Mouse (Mus musculus) forebrain, embryonic 13.5 days (tissue): ENCODE data around the gene 6030408B16Rik. TPM values are rescaled to one million over a fixed set of nuclear protein-coding genes. Genes with fewer than 3 reads are reported as not detected.

ENCODE experiments used
- ATAC-seq: fragments of 200-750 bp; cut with Nextera tagmentation; 2 replicates; pipeline ENCODE4 v1.8.0; 2017
- H3K27ac ChIP-seq: fragments of 300-500 bp; sonication (generic); 2 replicates; pipeline ENCODE4 v1.5.1; 2015; ENCODE audit warnings: inconsistent platforms, mild to moderate bottlenecking, moderate library complexity
- H3K27me3 ChIP-seq: fragments of 300-500 bp; sonication (generic); 2 replicates; pipeline ENCODE4 v1.6.1; 2015; ENCODE audit warnings: mild to moderate bottlenecking, inconsistent platforms
- H3K36me3 ChIP-seq: fragments of 300-500 bp; sonication (generic); 2 replicates; pipeline ENCODE4 v1.6.1; 2015; ENCODE audit warnings: mild to moderate bottlenecking, inconsistent platforms; ENCODE audit not compliant: poor library complexity, severe bottlenecking
- H3K4me1 ChIP-seq: fragments of 300-500 bp; sonication (generic); 2 replicates; pipeline ENCODE4 v1.6.1; 2015; ENCODE audit warnings: inconsistent platforms
- H3K4me2 ChIP-seq: fragments of 300-500 bp; sonication (generic); 2 replicates; pipeline ENCODE4 v1.6.1; 2015; ENCODE audit warnings: inconsistent platforms, mild to moderate bottlenecking, moderate library complexity
- H3K4me3 ChIP-seq: fragments of 300-500 bp; sonication (generic); 2 replicates; pipeline ENCODE4 v1.5.1; 2015; ENCODE audit warnings: mild to moderate bottlenecking, inconsistent platforms
- H3K9ac ChIP-seq: fragments of 300-500 bp; sonication (generic); 2 replicates; pipeline ENCODE4 v1.6.1; 2015; ENCODE audit warnings: mild to moderate bottlenecking, inconsistent platforms
- H3K9me3 ChIP-seq: fragments of 300-500 bp; sonication (generic); replicated peaks from 2 replicates; pipeline ENCODE4 v1.6.1; 2016; ENCODE audit warnings: inconsistent platforms
- WGBS: fragments of 180-500 bp; shearing (Covaris S2); methylation state at CpG from one replicate; pipeline ENCODE4 v1.1.7; 2015; 5-methylcytosine and 5-hydroxymethylcytosine counted together
- polyA plus RNA-seq: library from polyadenylated mRNA; unstranded; fragments of >200 nt; fragmentation: Nextera tagmentation; extraction: Ambion mirVana; gene quantifications from 2 replicates; pipeline ENCODE4 v1.2.1, GENCODE M21; 2015

Gene 6030408B16Rik
- polyA plus RNA-seq, 1 experiment from 2014 or later, result 0.23 TPM

DNA sequence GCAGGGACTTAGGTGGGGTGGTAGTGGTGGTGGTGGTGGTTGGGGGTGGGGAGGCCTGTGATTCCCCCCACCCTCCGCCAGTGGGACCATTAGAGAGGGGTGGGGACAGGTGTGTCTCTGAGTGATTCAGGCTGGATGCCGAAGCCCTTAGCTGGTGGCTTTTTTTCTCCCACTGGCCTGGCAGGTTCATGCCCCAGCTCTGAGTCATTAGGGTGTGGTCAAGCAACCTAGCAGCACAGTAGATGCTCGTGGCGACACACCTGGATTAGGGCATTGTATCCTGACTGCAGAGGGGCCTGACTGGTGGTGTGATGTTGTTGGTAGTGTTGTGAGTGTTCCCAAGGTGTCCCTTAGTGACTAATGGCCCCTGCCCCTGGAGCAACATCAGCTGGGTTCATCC is 38.1 kb downstream of the 6030408B16Rik start:
- Histone ChIP-seq H3K4me1 (no peaks in the 10 kb centered on the region), H3K9me3 (no peaks in the 10 kb centered on the region), H3K27ac (no peak overlapping the region), H3K27me3 (no peaks in the 10 kb centered on the region), H3K9ac (no peak overlapping the region), H3K36me3 (no peaks in the 10 kb centered on the region), H3K4me3 (no peak overlapping the region), H3K4me2 (no peak overlapping the region)
- 75% methylated on average over 4 of the region's 4 CpGs for WGBS
- ATAC-seq, result no peak

DNA sequence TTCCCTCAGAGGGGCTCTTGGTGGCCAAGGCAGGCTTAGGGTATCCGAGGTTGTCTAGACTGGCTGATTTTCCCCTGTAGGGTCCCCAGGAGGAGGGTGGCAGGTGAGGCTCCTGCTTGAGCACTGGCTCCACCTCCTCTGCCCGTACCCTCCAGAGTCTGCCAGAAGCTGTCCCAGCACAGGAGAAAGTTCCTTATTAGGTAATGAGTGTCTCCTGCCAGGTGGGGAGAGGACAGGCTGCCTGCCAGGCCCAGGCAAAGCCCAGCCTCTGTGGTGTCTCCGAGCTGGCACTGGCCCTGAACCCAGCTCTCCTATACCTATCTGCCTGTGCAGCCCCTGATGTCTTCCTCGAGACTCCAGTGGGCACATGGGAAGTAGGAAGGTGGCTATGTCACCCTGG is 39.4 kb downstream of the 6030408B16Rik start:
- Histone ChIP-seq H3K4me3 (no peak overlapping the region), H3K27me3 (0 out of 2 replicates have a peak, but pooled peaks cover 4% of the 10 kb centered on the region), H3K4me2 (no peak overlapping the region), H3K9ac (no peak overlapping the region), H3K9me3 (no peaks in the 10 kb centered on the region), H3K27ac (no peak overlapping the region), H3K4me1 (no peaks in the 10 kb centered on the region), H3K36me3 (no peaks in the 10 kb centered on the region)
- ATAC-seq, result no peak
- WGBS, result 60% methylated on average over 4 of the region's 4 CpGs

DNA sequence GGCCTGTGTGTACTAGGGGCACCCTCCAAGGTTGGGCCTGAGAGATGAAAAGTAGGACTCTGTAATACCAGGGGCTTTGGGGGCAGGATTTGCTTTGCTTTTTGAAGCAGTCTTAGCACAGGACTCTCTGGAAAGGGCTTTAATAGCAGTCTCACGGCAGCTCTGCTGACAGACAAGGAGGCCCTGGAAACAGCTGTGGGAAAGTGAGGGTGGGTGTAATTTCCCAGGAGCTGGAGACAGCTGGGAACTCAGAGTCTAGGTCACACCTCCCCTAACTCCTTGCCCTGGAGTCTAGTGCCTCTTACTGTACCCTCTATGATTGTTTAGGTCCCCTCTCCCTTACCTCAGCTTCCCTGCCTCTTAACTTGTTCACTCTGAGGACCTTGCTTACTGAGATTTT is 40.2 kb downstream of the 6030408B16Rik start:
- H3K4me2 ChIP-seq, result no peak overlapping the region
- no peak overlapping the region for H3K27ac ChIP-seq
- H3K4me1 ChIP-seq, result no peaks in the 10 kb centered on the region
- H3K9me3 ChIP-seq, result no peaks in the 10 kb centered on the region
- 0 out of 2 replicates have a peak, but pooled peaks cover 4% of the 10 kb centered on the region for H3K27me3 ChIP-seq
- ATAC-seq, result no peak
- no peaks in the 10 kb centered on the region for H3K36me3 ChIP-seq
- no peak overlapping the region for H3K4me3 ChIP-seq
- H3K9ac ChIP-seq, result no peak overlapping the region
- 54% methylated on average over 1 of the region's 1 CpGs for WGBS

DNA sequence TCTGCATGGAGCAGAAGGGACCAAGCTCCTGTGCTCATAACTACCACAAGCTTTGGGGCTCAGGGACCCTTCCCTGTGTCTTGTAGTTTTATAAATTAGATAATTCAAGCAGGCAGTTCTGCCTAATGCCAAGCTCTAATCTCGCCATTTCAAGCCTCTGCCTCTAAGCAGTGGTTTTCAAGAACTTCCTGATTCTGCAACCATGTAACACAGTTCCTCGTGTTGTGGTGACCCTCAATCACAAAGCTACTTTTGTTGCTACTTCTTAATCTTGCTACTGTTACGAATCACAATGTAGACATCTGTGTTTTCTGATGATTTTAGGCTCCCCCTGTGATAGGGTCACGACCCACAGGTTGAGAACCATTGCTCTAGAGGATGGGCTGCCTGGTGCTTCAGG is 40.6 kb downstream of the 6030408B16Rik start:
- Histone ChIP-seq H3K4me3 (no peak overlapping the region), H3K4me2 (no peak overlapping the region), H3K9me3 (no peaks in the 10 kb centered on the region), H3K9ac (no peak overlapping the region), H3K4me1 (no peaks in the 10 kb centered on the region), H3K36me3 (no peaks in the 10 kb centered on the region), H3K27me3 (0 out of 2 replicates have a peak, but pooled peaks cover 4% of the 10 kb centered on the region), H3K27ac (no peak overlapping the region)
- ATAC-seq, result no peak
- WGBS, result 60% methylated on average over 4 of the region's 4 CpGs

DNA sequence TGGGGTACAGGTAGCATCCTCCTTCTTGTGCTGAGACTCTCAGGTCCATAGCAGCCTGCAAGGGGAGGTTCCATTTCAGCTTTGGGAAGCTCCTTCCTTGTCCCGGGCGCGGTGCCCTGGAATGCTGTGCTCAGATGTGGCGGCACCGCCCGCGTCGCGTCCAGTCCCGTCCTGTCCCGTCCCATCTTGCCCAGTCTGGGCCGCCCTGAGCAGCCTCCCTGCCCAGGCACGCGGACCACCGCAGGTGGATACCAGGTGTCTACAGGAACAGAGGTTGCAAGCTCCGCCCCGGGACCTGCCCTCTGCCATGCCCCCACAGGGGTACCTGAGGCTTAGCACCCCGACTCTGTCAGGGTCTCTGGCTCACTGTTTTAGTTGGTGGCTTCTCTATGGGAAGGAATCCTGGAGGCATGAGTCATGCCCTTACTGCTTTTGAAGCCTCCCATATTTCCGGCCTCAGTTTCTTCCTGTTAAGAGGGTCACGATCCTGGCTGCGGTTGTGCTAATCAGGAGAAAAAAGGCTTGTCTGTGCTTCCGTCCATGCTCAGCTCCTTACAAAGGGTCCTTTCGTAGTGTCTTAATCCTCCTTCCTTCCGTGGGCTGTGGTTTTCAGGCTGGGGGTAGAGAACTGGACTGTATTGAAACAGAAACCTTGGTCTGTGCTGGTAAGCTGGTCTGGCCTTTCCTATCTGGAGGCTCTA is 43.6 kb downstream of the 6030408B16Rik start:
- WGBS, result 54% methylated on average over 24 of the region's 24 CpGs

DNA sequence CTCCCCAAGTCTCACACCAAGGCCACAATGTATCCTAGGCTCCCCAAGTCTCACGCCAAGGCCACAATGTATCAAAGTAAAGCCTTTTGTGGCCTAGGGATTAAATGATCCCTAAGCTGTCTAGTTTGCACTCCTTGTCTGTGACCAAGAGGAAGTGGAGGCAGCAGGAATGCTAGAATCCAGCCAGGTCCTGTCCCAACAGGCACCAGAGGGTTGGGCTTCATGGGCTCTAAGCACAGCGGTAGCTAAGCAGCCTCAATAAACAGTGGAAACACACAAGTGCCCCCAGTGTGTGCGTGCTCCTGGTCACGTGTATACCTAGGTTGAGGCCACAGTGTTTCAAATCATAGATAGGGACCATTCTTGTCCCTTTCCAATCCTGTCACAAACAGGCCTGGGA is 45.3 kb downstream of the 6030408B16Rik start:
- Histone ChIP-seq H3K36me3 (no peaks in the 10 kb centered on the region), H3K4me3 (no peak overlapping the region), H3K27ac (no peak overlapping the region), H3K27me3 (0 out of 2 replicates have a peak, but pooled peaks cover 4% of the 10 kb centered on the region), H3K9me3 (no peaks in the 10 kb centered on the region), H3K4me2 (no peak overlapping the region), H3K4me1 (peaks cover 6% of the 10 kb centered on the region), H3K9ac (no peak overlapping the region)
- ATAC-seq, result no peak
- 83% methylated on average over 4 of the region's 4 CpGs for WGBS

More for the DNA sequence above, 43.6 kb downstream of the 6030408B16Rik start:
- Histone ChIP-seq H3K27me3 (0 out of 2 replicates have a peak, but pooled peaks cover 4% of the 10 kb centered on the region), H3K4me3 (no peak overlapping the region), H3K27ac (no peak overlapping the region), H3K9ac (no peak overlapping the region), H3K9me3 (no peaks in the 10 kb centered on the region), H3K4me2 (no peak overlapping the region), H3K4me1 (peaks cover 6% of the 10 kb centered on the region), H3K36me3 (no peaks in the 10 kb centered on the region)
- ATAC-seq, result no peak

DNA sequence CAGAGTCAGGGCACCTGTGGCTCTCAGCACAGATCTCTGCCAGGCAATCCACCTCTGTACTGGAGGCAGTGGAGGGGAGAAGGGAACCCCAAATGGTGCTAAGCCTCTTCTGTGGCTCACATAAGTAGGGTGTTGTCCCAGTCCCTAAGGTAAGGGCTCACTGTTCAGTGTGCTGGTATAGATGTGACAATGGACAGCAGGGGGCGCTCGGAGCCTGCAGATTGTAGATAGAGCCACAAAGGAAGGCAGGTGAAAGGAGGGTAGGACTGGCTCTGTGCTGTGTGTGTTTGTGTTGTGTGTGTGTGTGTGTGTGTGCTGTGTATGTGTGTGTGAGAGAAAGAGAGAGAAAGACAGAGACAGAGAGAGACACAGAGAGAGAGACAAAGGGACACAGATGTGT is 46.5 kb downstream of the 6030408B16Rik start:
- Histone ChIP-seq H3K27ac (no peak overlapping the region), H3K36me3 (no peaks in the 10 kb centered on the region), H3K4me1 (peaks cover 6% of the 10 kb centered on the region), H3K4me2 (no peak overlapping the region), H3K4me3 (no peak overlapping the region), H3K27me3 (0 out of 2 replicates have a peak, but pooled peaks cover 4% of the 10 kb centered on the region), H3K9me3 (no peaks in the 10 kb centered on the region), H3K9ac (no peak overlapping the region)
- peak; percentile 95 for ATAC-seq
- WGBS, result 3% methylated on average over 2 of the region's 2 CpGs

DNA sequence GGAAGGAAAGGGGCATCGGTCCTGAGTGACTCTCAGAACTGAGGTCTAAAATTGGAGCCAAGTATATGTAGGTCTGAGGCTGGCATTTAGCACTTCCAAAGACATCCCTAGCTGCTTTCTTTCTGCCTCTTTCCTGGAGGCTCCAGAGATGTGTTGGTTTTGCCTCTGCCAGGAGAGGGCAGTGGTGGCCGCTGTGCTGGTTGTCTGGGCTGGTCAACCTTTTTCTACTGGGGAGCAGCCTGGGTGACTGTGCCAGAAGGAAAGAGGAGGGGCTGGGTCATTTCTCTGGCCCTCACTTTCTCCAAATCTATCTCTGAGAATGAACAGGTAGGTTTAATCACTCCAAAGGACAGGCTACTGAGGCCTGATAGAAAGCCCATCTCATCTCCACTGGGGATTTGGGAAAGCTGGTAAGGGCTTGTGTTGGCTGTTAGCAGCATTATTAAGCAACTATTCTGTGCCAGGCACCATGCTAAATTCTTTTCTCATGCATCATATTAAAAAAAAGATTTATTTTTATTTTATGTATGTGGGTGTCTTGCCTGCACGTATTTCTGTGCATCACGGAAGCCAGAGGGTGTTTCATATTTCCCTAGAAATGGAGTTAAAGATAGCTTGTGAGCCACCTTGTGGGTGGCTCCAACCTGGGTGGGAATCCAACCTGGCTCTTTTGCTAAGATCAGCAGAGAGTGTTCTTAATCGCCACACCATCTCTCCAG is 48.9 kb downstream of the 6030408B16Rik start:
- no peak for ATAC-seq
- no peaks in the 10 kb centered on the region for H3K36me3 ChIP-seq
- no peaks in the 10 kb centered on the region for H3K9me3 ChIP-seq
- H3K9ac ChIP-seq, result no peak overlapping the region
- peaks cover 6% of the 10 kb centered on the region for H3K4me1 ChIP-seq
- no peak overlapping the region for H3K4me3 ChIP-seq
- H3K27me3 ChIP-seq, result no peaks in the 10 kb centered on the region
- H3K27ac ChIP-seq, result no peak overlapping the region
- no peak overlapping the region for H3K4me2 ChIP-seq
- 74% methylated on average over 5 of the region's 5 CpGs for WGBS

Other genes starting within 250 kb of the 6030408B16Rik start
- gene Gm47841, start 245.8 kb upstream of the 6030408B16Rik start, polyA plus RNA-seq, result not detected in 2 replicates
- gene Fignl2, start 214.6 kb upstream of the 6030408B16Rik start, polyA plus RNA-seq, result 0.20 TPM in 1 of 2 replicates, not detected in the other
- gene Ankrd33, start 177.5 kb upstream of the 6030408B16Rik start, polyA plus RNA-seq, result not detected in 2 replicates
- gene Acvrl1, start 164.7 kb upstream of the 6030408B16Rik start, polyA plus RNA-seq, result 5.0 and 5.3 TPM in 2 replicates
- 14.3 and 15.8 TPM in 2 replicates for gene Acvr1b, start 119.1 kb upstream of the 6030408B16Rik start, polyA plus RNA-seq
- 1.3 and 1.5 TPM in 2 replicates for gene Grasp, start 69.0 kb upstream of the 6030408B16Rik start, polyA plus RNA-seq
- gene Nr4a1, start 38.9 kb upstream of the 6030408B16Rik start, polyA plus RNA-seq, result 2.4 and 2.9 TPM in 2 replicates
- 81.6 and 85.1 TPM in 2 replicates for gene Atg101, start 8.9 kb upstream of the 6030408B16Rik start, polyA plus RNA-seq
- 0.05 TPM in 2 replicates for gene Krt80, start 77.0 kb downstream of the 6030408B16Rik start, polyA plus RNA-seq
- 0.18 and 0.26 TPM in 2 replicates for gene Krt7, start 117.8 kb downstream of the 6030408B16Rik start, polyA plus RNA-seq
- gene Krt87, start 145.6 kb downstream of the 6030408B16Rik start, polyA plus RNA-seq, result 0.10 TPM in 1 of 2 replicates, not detected in the other
- not detected in 2 replicates for gene Krt88, start 154.5 kb downstream of the 6030408B16Rik start, polyA plus RNA-seq
- gene Krt81, start 170.5 kb downstream of the 6030408B16Rik start, polyA plus RNA-seq, result not detected in 2 replicates
- gene Krt86, start 180.3 kb downstream of the 6030408B16Rik start, polyA plus RNA-seq, result not detected in 2 replicates
- gene Krt83, start 198.3 kb downstream of the 6030408B16Rik start, polyA plus RNA-seq, result not detected in 2 replicates
- not detected in 2 replicates for gene Gm49425, start 224.0 kb downstream of the 6030408B16Rik start, polyA plus RNA-seq
- gene Krt84, start 239.6 kb downstream of the 6030408B16Rik start, polyA plus RNA-seq, result not detected in 2 replicates